Mouse (Mus musculus): ENCODE measurements around the gene C1qa.

DNA sequence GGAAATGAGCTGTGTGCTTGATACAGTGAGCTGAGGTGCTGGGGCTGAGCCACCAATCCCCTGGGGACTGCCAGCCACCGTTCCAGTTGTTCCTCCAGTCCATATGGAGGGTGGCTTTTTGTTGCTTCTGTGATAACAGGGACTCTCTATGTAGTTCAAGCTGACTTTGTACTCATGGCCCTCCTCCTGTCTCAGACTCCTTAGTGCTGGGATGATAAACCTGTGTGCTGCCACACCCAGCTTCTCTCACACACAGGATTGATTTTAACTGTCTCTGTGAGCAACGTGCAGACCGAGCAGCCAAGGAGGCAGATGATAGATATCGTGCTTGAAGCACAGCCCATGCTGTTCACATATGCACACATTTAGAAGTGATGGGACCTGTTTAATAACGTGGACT, 46.5 kb downstream of the C1qa start:
- TF ChIP-seq GATA1 (IDR thresholded peaks at IDR 0.05; ENCODE audit: borderline replicate concordance, low read length) (no peak), FLI1 (IDR thresholded peaks at IDR 0.05; ENCODE audit: low read length) (no peak)

Measured in megakaryocyte, embryonic 14.5 days (primary cell).